Mouse (Mus musculus) central nervous system, embryonic 11.5 days (tissue): ENCODE measurements around the gene Ralgps1. TPM values are rescaled to one million over a fixed set of nuclear protein-coding genes. Genes with fewer than 3 reads are reported as not detected.

Experiments used
- polyA plus RNA-seq: library from polyadenylated mRNA; depleted of rRNA; stranded (reverse); fragments of >200 nt; gene quantifications from 2 replicates; pipeline ENCODE4 v1.2.3, GENCODE M21; 2012; rRNA removed

Gene Ralgps1
- polyA plus RNA-seq, result 13.9 and 16.1 TPM in 2 replicates

GRCm38 (mm10) chr2:33370777-33371647, at the start of gene Ralgps1:
TSS of gene Ralgps1 (minus strand) at chr2:33371486.

GRCm38 (mm10) chr2:33215700-33216509, 155.4 kb downstream of the Ralgps1 start, which contains the start of gene Angptl2:
TSS of gene Angptl2 (plus strand) at chr2:33216069.

GRCm38 (mm10) chr2:33131500-33132092, 239.7 kb downstream of the Ralgps1 start, which contains the start of gene Garnl3:
TSS of gene Garnl3 (minus strand) at chr2:33131654.

Other genes starting within 250 kb of the Ralgps1 start
- gene Garnl3, start 239.8 kb downstream of the Ralgps1 start, polyA plus RNA-seq, result 7.7 and 10.6 TPM in 2 replicates
- 16.8 and 35.1 TPM in 2 replicates for gene Angptl2, start 155.4 kb downstream of the Ralgps1 start, polyA plus RNA-seq
- gene Zbtb34, start 59.8 kb upstream of the Ralgps1 start, polyA plus RNA-seq, result 14.1 and 20.2 TPM in 2 replicates
- 16.7 and 17.2 TPM in 2 replicates for gene Zbtb43, start 97.1 kb upstream of the Ralgps1 start, polyA plus RNA-seq